ENCODE assay signal across 8 mouse cellular contexts in genomic region chr4:62673531-62674030, GRCm38 (mm10).
DNase-seq lines count a peak whose midpoint lies in the region; ATAC-seq and TF ChIP-seq lines count a peak whose summit lies in the region.

No protein-coding gene starts in this region.

- 53% methylated on average over 9 of the region's 9 CpGs for WGBS in heart, adult 2 months
- WGBS in hindbrain, postnatal 0 days: 7% methylated on average over 9 of the region's 9 CpGs

- no peaks in the 10 kb centered on the region for H3K27me3 ChIP-seq in heart, adult 2 months (ENCODE audit: control insufficient read depth, insufficient read depth, low read length)
- H3K27me3 ChIP-seq in hindbrain, postnatal 0 days (ENCODE audit: insufficient read depth, low read length): no peaks in the 10 kb centered on the region

- peak overlapping the region; percentile 48; the same call in 1 of the 2 replicates for H3K4me3 ChIP-seq in heart, adult 2 months
- peak overlapping the region; percentile 53 for H3K4me3 ChIP-seq in hindbrain, postnatal 0 days (ENCODE audit: low read length)

- no peak for DNase-seq in heart, adult 2 months
- DNase-seq in heart, postnatal 10 days: no peak
- peak; percentile 70 for DNase-seq in embryo, embryonic 11 days
- no peak for DNase-seq in hindbrain, postnatal 0 days (ENCODE audit: low spot score)
- no peak for DNase-seq in urinary bladder, postnatal 10 days (ENCODE audit: low spot score)
- DNase-seq in thymus, postnatal 14 days: no peak
- no peak for DNase-seq in right cerebral cortex, postnatal 10 days (ENCODE audit: low spot score in 2 of 2)

- H3K27ac ChIP-seq in heart, adult 2 months: no peak overlapping the region
- H3K27ac ChIP-seq in hindbrain, postnatal 0 days: no peak overlapping the region

- intact Hi-C loops in heart, adult 2 months (cut with DNase I): no loop called here
- intact Hi-C loops in heart, postnatal 10 days (cut with DNase I): no loop called here

- peak; percentile 52; the same call in 1 of the 2 replicates for ATAC-seq in hindbrain, postnatal 0 days
- ATAC-seq in monocyte, adult 5-6 weeks (replicated peaks; ENCODE audit: insufficient number of reproducible peaks, low FRiP score, low TSS enrichment, poor library complexity, severe bottlenecking): 0 out of 2 replicates have a peak, but pooled peaks have one; percentile 8

- H3K4me2 ChIP-seq in hindbrain, postnatal 0 days (ENCODE audit: low read depth, low read length): peak overlapping the region; percentile 69

- no peak for TF ChIP-seq CTCF in heart, adult 2 months (IDR thresholded peaks at IDR 0.05)
- no peak for TF ChIP-seq CTCF in hindbrain, postnatal 0 days (IDR thresholded peaks at IDR 0.05; ENCODE audit: low read depth)

- TF ChIP-seq EP300 in heart, adult 2 months (IDR thresholded peaks at IDR 0.05; ENCODE audit: insufficient read depth, low read depth, low read length): no peak

- no peaks in the 10 kb centered on the region for H3K9me3 ChIP-seq in hindbrain, postnatal 0 days (ENCODE audit: low read length)

- peaks cover 12% of the 10 kb centered on the region for H3K4me1 ChIP-seq in heart, adult 2 months (ENCODE audit: control insufficient read depth, insufficient read depth, low read length)
- peaks cover 25% of the 10 kb centered on the region for H3K4me1 ChIP-seq in hindbrain, postnatal 0 days (ENCODE audit: insufficient read depth, low read length)

- H3K79me2 ChIP-seq in heart, adult 2 months (replicated peaks; ENCODE audit: control insufficient read depth, insufficient read depth, low read length): no peaks in the 10 kb centered on the region; the same call in 1 of the 2 replicates

- TF ChIP-seq POLR2A in heart, adult 2 months (IDR thresholded peaks at IDR 0.05; ENCODE audit: insufficient read depth, low read depth, low read length): no peak

- H3K9ac ChIP-seq in heart, adult 2 months (ENCODE audit: low read depth, low read length): no peak overlapping the region
- peak overlapping the region; percentile 68; the same call in 1 of the 2 replicates for H3K9ac ChIP-seq in hindbrain, postnatal 0 days (replicated peaks; ENCODE audit: low read length)

- H3K36me3 ChIP-seq in heart, adult 2 months (ENCODE audit: control insufficient read depth, insufficient read depth, low read length): no peaks in the 10 kb centered on the region
- no peaks in the 10 kb centered on the region for H3K36me3 ChIP-seq in hindbrain, postnatal 0 days (ENCODE audit: insufficient read depth, low read length)
